Mouse (Mus musculus): Measurements from ENCODE around the gene Wwp2. TPM values are rescaled to one million over a fixed set of nuclear protein-coding genes. Genes with fewer than 3 reads are reported as not detected.

Wwp2 gene
- total and polyA plus RNA-seq, 3 experiments: 18.7 to 31.5 (median 20.5) TPM

- 5% methylated on average over 16 of the region's 16 CpGs for WGBS
- no peak for TF ChIP-seq EP300 (IDR thresholded peaks at IDR 0.05; ENCODE audit: insufficient read depth, low read depth, low read length)
- no peaks in the 10 kb centered on the region for H3K27me3 ChIP-seq (ENCODE audit: control insufficient read depth, insufficient read depth, low read length)
- DNase-seq: peak; percentile 17 to 22
- peaks cover 5% of the 10 kb centered on the region for H3K4me1 ChIP-seq (ENCODE audit: control insufficient read depth, insufficient read depth, low read length)
- peak overlapping the region; percentile 88 for H3K4me3 ChIP-seq
- H3K36me3 ChIP-seq (ENCODE audit: control insufficient read depth, insufficient read depth, low read length): no peaks in the 10 kb centered on the region
- no peaks in the 10 kb centered on the region; the same call in none of the 2 replicates for H3K79me2 ChIP-seq (replicated peaks; ENCODE audit: control insufficient read depth, insufficient read depth, low read length)
- peak overlapping the region; percentile 98 for H3K9ac ChIP-seq (ENCODE audit: low read depth, low read length)
- intact Hi-C loops (cut with DNase I): no loop called here
- H3K27ac ChIP-seq: peak overlapping the region; percentile 91
These were observed 766 bp downstream of the Wwp2 start for GRCm38 (mm10) chr8:107436841-107437421.

- WGBS: 78% methylated on average over 2 of the region's 2 CpGs
- no peak overlapping the region for H3K4me3 ChIP-seq
These were observed 1.5 kb downstream of the Wwp2 start for GRCm38 (mm10) chr8:107437711-107438110.

GRCm38 (mm10) chr8:107439880-107440625, 3.9 kb downstream of the Wwp2 start:
- 84% methylated on average over 3 of the region's 3 CpGs for WGBS
- peaks cover 7% of the 10 kb centered on the region for H3K4me1 ChIP-seq (ENCODE audit: control insufficient read depth, insufficient read depth, low read length)
- DNase-seq: no peak
- no peaks in the 10 kb centered on the region; the same call in none of the 2 replicates for H3K79me2 ChIP-seq (replicated peaks; ENCODE audit: control insufficient read depth, insufficient read depth, low read length)
- H3K27ac ChIP-seq: no peak overlapping the region
- TF ChIP-seq POLR2A (IDR thresholded peaks at IDR 0.05; ENCODE audit: insufficient read depth, low read depth, low read length): no peak
- TF ChIP-seq EP300 (IDR thresholded peaks at IDR 0.05; ENCODE audit: insufficient read depth, low read depth, low read length): no peak
- no peak for TF ChIP-seq CTCF (IDR thresholded peaks at IDR 0.05)
- H3K4me3 ChIP-seq: no peak overlapping the region
- H3K27me3 ChIP-seq (ENCODE audit: control insufficient read depth, insufficient read depth, low read length): no peaks in the 10 kb centered on the region
- intact Hi-C loops (cut with DNase I): no loop called here
- H3K9ac ChIP-seq (ENCODE audit: low read depth, low read length): no peak overlapping the region
- no peaks in the 10 kb centered on the region for H3K36me3 ChIP-seq (ENCODE audit: control insufficient read depth, insufficient read depth, low read length)

More at GRCm38 (mm10) chr8:107437711-107438110, 1.5 kb downstream of the Wwp2 start:
- H3K79me2 ChIP-seq (replicated peaks; ENCODE audit: control insufficient read depth, insufficient read depth, low read length): no peaks in the 10 kb centered on the region; the same call in none of the 2 replicates
- H3K9ac ChIP-seq (ENCODE audit: low read depth, low read length): no peak overlapping the region
- TF ChIP-seq EP300 (IDR thresholded peaks at IDR 0.05; ENCODE audit: insufficient read depth, low read depth, low read length): no peak
- no peak for TF ChIP-seq POLR2A (IDR thresholded peaks at IDR 0.05; ENCODE audit: insufficient read depth, low read depth, low read length)
- TF ChIP-seq CTCF (IDR thresholded peaks at IDR 0.05): no peak
- intact Hi-C loops (cut with DNase I): no loop called here
- no peak for DNase-seq
- no peaks in the 10 kb centered on the region for H3K27me3 ChIP-seq (ENCODE audit: control insufficient read depth, insufficient read depth, low read length)
- no peaks in the 10 kb centered on the region for H3K36me3 ChIP-seq (ENCODE audit: control insufficient read depth, insufficient read depth, low read length)
- H3K4me1 ChIP-seq (ENCODE audit: control insufficient read depth, insufficient read depth, low read length): peaks cover 5% of the 10 kb centered on the region
- H3K27ac ChIP-seq: no peak overlapping the region

GRCm38 (mm10) chr8:107444626-107445025, 8.5 kb downstream of the Wwp2 start:
- no peak for TF ChIP-seq POLR2A (IDR thresholded peaks at IDR 0.05; ENCODE audit: insufficient read depth, low read depth, low read length)
- TF ChIP-seq CTCF (IDR thresholded peaks at IDR 0.05): no peak
- no peak for TF ChIP-seq EP300 (IDR thresholded peaks at IDR 0.05; ENCODE audit: insufficient read depth, low read depth, low read length)
- intact Hi-C loops (cut with DNase I): no loop called here
- Histone ChIP-seq H3K27ac (no peak overlapping the region), H3K4me1 (ENCODE audit: control insufficient read depth, insufficient read depth, low read length) (peaks cover 5% of the 10 kb centered on the region; the same call in 1 of the 2 replicates), H3K79me2 (replicated peaks; ENCODE audit: control insufficient read depth, insufficient read depth, low read length) (peaks cover 2% of the 10 kb centered on the region), H3K27me3 (ENCODE audit: control insufficient read depth, insufficient read depth, low read length) (no peaks in the 10 kb centered on the region), H3K36me3 (ENCODE audit: control insufficient read depth, insufficient read depth, low read length) (no peaks in the 10 kb centered on the region), H3K4me3 (no peak overlapping the region), H3K9ac (ENCODE audit: low read depth, low read length) (no peak overlapping the region)
- peak; percentile 22 to 29 for DNase-seq
- 43% methylated on average over 3 of the region's 3 CpGs for WGBS

- Histone ChIP-seq H3K4me1 (ENCODE audit: control insufficient read depth, insufficient read depth, low read length) (peaks cover 6% of the 10 kb centered on the region; the same call in 1 of the 2 replicates), H3K9ac (ENCODE audit: low read depth, low read length) (no peak overlapping the region), H3K36me3 (ENCODE audit: control insufficient read depth, insufficient read depth, low read length) (no peaks in the 10 kb centered on the region), H3K4me3 (no peak overlapping the region), H3K27ac (no peak overlapping the region), H3K27me3 (ENCODE audit: control insufficient read depth, insufficient read depth, low read length) (no peaks in the 10 kb centered on the region), H3K79me2 (replicated peaks; ENCODE audit: control insufficient read depth, insufficient read depth, low read length) (0 out of 2 replicates have a peak, but pooled peaks cover 2% of the 10 kb centered on the region)
- intact Hi-C loops (cut with DNase I): no loop called here
- no peak for DNase-seq
- TF ChIP-seq POLR2A (IDR thresholded peaks at IDR 0.05; ENCODE audit: insufficient read depth, low read depth, low read length): no peak
- no peak for TF ChIP-seq CTCF (IDR thresholded peaks at IDR 0.05)
- no peak for TF ChIP-seq EP300 (IDR thresholded peaks at IDR 0.05; ENCODE audit: insufficient read depth, low read depth, low read length)
These were observed 11.5 kb downstream of the Wwp2 start for GRCm38 (mm10) chr8:107447713-107448112.

- whole genome bisulfite sequencing: 92% methylated on average over 4 of the region's 4 CpGs
- intact Hi-C loops (cut with DNase I): no loop called here
These were observed 12.3 kb downstream of the Wwp2 start for GRCm38 (mm10) chr8:107448382-107448889.

More at GRCm38 (mm10) chr8:107448382-107448889, 12.3 kb downstream of the Wwp2 start:
- 0 out of 2 replicates have a peak, but pooled peaks cover 2% of the 10 kb centered on the region for H3K79me2 ChIP-seq (replicated peaks; ENCODE audit: control insufficient read depth, insufficient read depth, low read length)
- H3K9ac ChIP-seq (ENCODE audit: low read depth, low read length): no peak overlapping the region
- peaks cover 6% of the 10 kb centered on the region; the same call in 1 of the 2 replicates for H3K4me1 ChIP-seq (ENCODE audit: control insufficient read depth, insufficient read depth, low read length)
- H3K27ac ChIP-seq: no peak overlapping the region
- TF ChIP-seq EP300 (IDR thresholded peaks at IDR 0.05; ENCODE audit: insufficient read depth, low read depth, low read length) (no peak), POLR2A (IDR thresholded peaks at IDR 0.05; ENCODE audit: insufficient read depth, low read depth, low read length) (no peak), CTCF (IDR thresholded peaks at IDR 0.05) (no peak)
- DNase-seq: no peak
- H3K36me3 ChIP-seq (ENCODE audit: control insufficient read depth, insufficient read depth, low read length): no peaks in the 10 kb centered on the region
- no peak overlapping the region for H3K4me3 ChIP-seq
- no peaks in the 10 kb centered on the region for H3K27me3 ChIP-seq (ENCODE audit: control insufficient read depth, insufficient read depth, low read length)
